Mouse (Mus musculus): ENCODE data around the gene Nlrp9a. TPM values are rescaled to one million over a fixed set of nuclear protein-coding genes. Genes with fewer than 3 reads are reported as not detected.
"Not testable (repeated sequence)": the region's sequence is repeated elsewhere in the genome, so short reads cannot be mapped to it uniquely, and the experiment has no call there.

The Nlrp9a gene
- not detected in 2 replicates for total RNA-seq (2021)
- long read RNA-seq, experiment 1: 0 reads
- long read RNA-seq, experiment 2: 0 reads

- DNase-seq: not testable (repeated sequence)
Observed at GRCm38 (mm10) chr7:26534723-26535122, at the start of gene Nlrp9a. Nlrp9a (plus strand) TSS chr7:26535023.

- DNase-seq: not testable (repeated sequence)
Observed at GRCm38 (mm10) chr7:26489514-26489913, 45.3 kb upstream of the Nlrp9a start.

- DNase-seq: no peak
Observed at GRCm38 (mm10) chr7:26589077-26589476, 54.3 kb downstream of the Nlrp9a start.

GRCm38 (mm10) chr7:26589774-26590173 lies 55.0 kb downstream of the Nlrp9a start:
- no peak for DNase-seq

GRCm38 (mm10) chr7:26618364-26618763 lies 83.5 kb downstream of the Nlrp9a start, which contains the start of gene Vmn1r185:
Vmn1r185 (minus strand) TSS chr7:26618464.
- DNase-seq: not testable (repeated sequence)

Small RNAs within 50 kb of the gene (microRNA-seq; reads per million reads assigned to microRNA genes)
- gene Gm25947: 0 reads per million in 2 experiments

Other genes starting within 250 kb of the Nlrp9a start
- gene Cyp2a4, start 227.9 kb upstream of the Nlrp9a start, total RNA-seq (2021): 7.0 TPM in 1 of 2 replicates, not detected in the other
- gene Nlrp9c, start 131.3 kb upstream of the Nlrp9a start, total RNA-seq (2021): not detected in 2 replicates
- not detected in 2 replicates for gene Nlrp4a, start 99.9 kb upstream of the Nlrp9a start, total RNA-seq (2021)
- not detected in 2 replicates for gene Vmn1r185, start 83.4 kb downstream of the Nlrp9a start, total RNA-seq (2021)
- not detected in 2 replicates for gene Cyp2b23, start 151.4 kb downstream of the Nlrp9a start, total RNA-seq (2021)
- gene Cyp2b19, start 222.1 kb downstream of the Nlrp9a start, total RNA-seq (2021): 0.26 TPM in 1 of 2 replicates, not detected in the other